Mouse (Mus musculus): Measurements from ENCODE around the gene Bcl6.

The Bcl6 gene

DNA sequence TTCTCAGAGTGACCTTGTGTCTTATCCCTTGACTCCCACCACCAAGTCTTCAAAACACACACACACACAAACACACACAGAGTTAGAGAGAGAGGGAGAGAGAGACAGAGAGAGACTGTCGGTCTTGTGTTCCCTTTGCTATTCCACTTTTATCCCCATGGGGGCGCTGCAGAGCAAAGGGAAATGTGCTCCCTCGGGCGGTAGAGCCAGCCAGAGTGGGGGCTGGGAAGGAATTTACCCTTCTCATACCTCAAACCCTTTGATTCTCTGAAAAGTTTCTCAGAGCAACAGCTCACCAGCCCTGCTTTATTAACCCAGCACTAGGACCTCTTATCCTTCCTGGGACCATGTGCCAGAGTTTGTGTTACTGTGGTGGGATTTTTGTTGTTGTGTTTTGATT lies 2.5 kb upstream of the Bcl6 start:
- no peak for DNase-seq (ENCODE audit: extremely low read depth, low read depth)

GRCm38 (mm10) chr16:23990161-23990970 lies 1.7 kb upstream of the Bcl6 start:
- no peak for DNase-seq (ENCODE audit: extremely low read depth, low read depth)

GRCm38 (mm10) chr16:23989209-23990160 lies 833 bp upstream of the Bcl6 start:
- no peak for DNase-seq (ENCODE audit: extremely low read depth, low read depth)

DNA sequence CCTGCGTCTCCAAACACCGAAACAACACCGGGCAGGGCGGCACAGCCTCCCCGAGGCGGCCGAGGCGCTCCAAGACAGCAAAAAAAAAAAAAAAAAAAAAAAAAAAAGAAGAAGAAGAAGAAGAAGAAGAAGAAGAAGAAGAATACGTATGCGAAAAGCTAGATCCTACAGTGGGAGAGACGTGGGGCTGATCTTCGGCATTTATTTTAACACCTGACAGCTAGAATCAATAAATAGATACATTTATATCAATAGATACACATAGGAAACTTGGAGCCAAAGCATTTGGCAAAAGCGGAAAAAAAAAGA lies 541 bp downstream of the Bcl6 start:
- no peak for DNase-seq (ENCODE audit: extremely low read depth, low read depth)

GRCm38 (mm10) chr16:23987341-23988156 lies 1.1 kb downstream of the Bcl6 start:
- no peak for DNase-seq (ENCODE audit: extremely low read depth, low read depth)

DNA sequence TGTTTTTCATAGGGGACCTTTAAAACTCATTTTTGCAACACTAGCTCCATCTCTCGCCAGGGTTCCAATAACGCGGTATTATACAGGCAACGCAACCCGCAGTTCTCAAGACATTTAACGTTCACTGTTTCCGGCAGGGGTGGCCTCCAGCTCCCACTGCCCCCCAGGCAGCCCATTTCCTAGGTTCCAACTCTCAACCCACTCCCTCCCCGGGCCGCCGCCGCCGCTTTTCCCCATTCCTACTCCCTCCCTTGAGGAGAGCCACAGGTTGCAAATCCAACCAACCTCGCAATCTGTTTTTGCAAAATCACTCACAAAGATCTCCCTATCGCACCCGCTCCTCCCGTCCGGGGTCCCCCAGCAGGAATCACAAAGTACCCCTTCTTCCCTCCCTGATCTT lies 1.8 kb downstream of the Bcl6 start:
- no peak for DNase-seq (ENCODE audit: extremely low read depth, low read depth)

DNA sequence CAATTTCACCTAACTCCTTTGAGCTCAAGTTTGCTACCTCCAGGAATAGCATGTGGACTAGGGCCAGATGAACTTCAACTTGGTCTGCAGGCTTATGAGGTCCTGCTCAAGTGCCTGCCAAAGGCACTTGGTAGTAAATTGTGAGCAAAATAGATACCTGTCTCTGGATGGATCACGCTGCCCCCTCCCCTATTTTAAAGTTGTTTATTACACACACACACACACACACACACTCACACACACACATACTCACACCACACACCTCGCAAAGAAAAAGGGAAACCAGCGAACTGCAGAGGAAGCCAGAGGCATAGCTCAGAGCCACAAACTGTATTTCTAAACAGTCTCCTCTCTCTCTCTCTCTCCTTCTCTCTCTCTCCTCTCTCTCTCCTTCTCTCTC lies 2.5 kb downstream of the Bcl6 start:
- DNase-seq (ENCODE audit: extremely low read depth, low read depth): no peak

GRCm38 (mm10) chr16:23985467-23985861 lies 3.2 kb downstream of the Bcl6 start:
- no peak for DNase-seq (ENCODE audit: extremely low read depth, low read depth)

GRCm38 (mm10) chr16:23984760-23985466 lies 3.7 kb downstream of the Bcl6 start:
- no peak for DNase-seq (ENCODE audit: extremely low read depth, low read depth)

DNA sequence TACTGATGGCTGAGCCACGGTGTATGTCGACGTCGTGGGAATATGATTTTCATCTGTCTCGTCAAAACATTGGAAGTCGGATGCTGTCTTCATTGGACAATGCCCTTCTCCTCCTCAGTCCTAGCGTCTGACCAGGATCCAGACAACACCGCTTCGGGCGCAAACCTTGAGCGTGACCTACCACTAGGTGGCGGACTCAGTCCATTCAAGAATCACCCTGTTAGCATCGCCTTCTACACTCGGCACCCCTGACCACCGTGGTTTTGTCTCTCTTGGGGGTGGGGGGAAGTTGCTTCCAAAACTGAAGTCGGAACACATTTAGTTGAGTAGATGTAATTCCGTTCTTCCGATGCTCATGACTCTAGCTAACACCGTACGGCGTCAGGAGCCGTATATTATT lies 4.5 kb downstream of the Bcl6 start:
- DNase-seq (ENCODE audit: extremely low read depth, low read depth): no peak

DNA sequence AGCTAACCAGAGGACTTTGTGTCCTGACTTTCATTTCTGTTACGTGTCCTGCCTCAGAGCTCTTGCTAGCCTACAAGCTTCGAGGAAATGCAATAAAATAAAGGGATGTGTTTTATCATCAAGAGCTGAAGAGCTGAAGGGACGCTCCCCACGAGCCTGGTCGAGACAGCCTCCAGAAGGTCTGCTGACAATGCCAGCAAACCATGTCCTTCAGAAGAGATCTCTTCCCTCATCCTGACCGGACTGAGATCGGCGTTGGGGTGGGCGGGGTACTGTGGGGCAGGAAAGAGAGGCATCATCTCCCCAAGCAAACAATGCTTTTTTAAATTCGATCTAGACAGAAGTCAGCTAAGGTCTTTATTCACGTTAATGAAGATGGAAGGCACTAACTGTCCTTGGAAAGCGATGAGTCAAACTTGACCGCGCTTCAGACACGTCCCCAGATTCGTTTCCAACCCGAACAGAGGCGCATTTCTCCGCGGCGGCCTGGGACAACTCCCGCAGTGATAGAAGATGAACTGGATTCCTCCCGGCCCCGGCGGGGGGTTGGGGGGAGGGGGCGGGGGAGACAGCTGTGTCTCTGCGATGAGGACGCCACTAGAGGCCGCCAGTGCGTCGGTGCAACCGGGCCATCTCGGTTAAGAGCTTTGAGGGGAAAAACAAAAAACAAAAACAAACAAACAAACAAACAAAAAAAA lies 5.6 kb downstream of the Bcl6 start:
- no peak for DNase-seq (ENCODE audit: extremely low read depth, low read depth)

- DNase-seq (ENCODE audit: extremely low read depth, low read depth): no peak
These were observed 6.5 kb downstream of the Bcl6 start for GRCm38 (mm10) chr16:23981925-23982851.

DNA sequence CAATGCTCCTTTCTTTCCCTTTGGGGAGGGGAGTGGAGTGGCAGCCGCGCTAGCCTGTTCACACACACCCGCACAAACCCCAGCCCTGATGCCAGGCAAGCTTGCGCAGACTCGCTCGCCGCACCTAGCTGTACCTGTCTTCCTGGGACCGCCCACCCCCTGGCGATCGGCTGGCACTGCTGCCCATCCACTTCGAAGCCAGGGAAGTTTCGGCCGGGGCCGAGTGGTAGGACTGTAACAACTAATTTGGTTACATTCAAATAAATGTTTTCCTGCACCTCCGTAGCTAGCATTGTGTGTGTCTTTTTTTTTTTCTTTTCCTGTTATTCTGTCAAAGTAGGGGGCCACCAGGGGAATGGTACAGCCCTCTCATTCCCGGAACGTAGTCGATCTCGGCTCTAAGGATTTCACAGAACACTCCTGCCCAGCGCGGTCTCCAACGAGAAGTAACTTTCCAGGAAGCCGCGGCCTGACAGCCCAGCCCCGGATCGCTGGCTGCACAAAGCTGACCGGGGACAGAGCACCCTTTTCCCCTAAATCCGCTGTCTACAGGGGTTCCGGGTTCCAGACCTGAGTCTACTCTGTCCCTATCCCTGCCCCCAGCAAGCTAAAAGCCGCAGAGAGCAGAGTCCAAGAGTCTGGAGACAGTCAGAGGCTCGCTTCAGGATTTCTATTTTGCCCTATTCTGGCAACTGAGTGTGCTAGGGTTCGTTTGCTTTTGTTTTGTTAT lies 7.5 kb downstream of the Bcl6 start:
- DNase-seq (ENCODE audit: extremely low read depth, low read depth): no peak

DNA sequence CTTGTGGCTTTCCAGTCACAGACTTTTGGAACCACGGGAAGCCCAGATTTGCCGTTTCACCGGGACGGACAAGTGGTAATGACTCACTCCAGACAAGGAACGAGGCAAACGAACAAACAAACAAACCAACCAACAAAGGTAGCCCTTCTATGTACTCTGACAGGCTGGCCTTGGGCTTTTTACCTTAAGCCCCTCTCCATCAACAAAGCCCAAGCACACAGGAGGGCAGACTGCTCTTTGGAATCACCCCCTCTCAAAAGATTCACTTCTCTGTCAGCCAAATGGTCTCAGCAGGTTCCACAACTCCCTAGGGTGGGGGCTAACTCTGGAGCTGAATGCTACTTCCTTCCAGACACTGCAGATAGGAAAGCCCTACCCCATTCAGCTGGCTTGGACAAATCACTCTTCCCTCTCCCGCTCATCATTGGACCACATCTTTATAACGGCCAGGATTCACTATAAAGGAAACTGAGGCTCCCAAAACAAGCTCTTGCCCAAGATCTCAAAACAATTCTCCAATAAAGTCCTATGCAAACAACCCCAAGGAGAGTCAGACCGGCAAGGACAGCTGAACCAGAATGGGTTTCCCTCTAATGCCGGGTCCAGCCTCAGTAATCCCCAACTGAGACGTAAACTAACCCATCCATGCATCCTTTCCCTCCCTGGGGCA lies 8.3 kb downstream of the Bcl6 start:
- DNase-seq (ENCODE audit: extremely low read depth, low read depth): no peak

GRCm38 (mm10) chr16:23979446-23979845 lies 9.2 kb downstream of the Bcl6 start:
- no peak for DNase-seq (ENCODE audit: extremely low read depth, low read depth)

GRCm38 (mm10) chr16:23978495-23978894 lies 10.2 kb downstream of the Bcl6 start:
- DNase-seq (ENCODE audit: extremely low read depth, low read depth): no peak

DNA sequence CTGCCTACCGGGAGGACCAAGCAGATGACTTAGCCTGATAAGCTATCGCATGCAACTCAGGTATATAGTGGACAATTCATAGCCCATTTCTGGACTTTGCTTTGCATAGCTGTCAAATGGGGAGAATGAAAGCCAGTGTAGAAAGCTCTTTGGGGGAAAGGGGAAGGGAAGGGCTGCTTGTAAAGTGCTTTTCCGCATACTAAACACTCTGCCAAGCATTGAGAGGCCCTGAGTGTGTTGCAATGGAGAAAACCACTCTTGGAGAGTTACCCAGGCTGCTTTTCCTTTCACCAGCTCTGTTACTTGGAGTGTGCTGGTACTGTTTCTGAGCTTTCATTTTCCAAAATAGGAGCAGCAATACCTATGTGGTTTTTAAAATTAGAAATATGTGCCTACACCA lies 10.9 kb downstream of the Bcl6 start:
- no peak for DNase-seq (ENCODE audit: extremely low read depth, low read depth)

GRCm38 (mm10) chr16:23976196-23976595 lies 12.5 kb downstream of the Bcl6 start:
- DNase-seq (ENCODE audit: extremely low read depth, low read depth): no peak

Measured in MEL-GATA-1-ER (cell line).